Mouse (Mus musculus) lung, postnatal 4 days (tissue): ENCODE data around the gene Mtg1.
"Not testable (repeated sequence)": the region's sequence is repeated elsewhere in the genome, so short reads cannot be mapped to it uniquely, and the experiment has no call there.

Experiments used
- DNase-seq, 2 experiments: peaks; one replicate each; pipeline ENCODE4 v3.0.0; 2021

Gene Mtg1

DNA sequence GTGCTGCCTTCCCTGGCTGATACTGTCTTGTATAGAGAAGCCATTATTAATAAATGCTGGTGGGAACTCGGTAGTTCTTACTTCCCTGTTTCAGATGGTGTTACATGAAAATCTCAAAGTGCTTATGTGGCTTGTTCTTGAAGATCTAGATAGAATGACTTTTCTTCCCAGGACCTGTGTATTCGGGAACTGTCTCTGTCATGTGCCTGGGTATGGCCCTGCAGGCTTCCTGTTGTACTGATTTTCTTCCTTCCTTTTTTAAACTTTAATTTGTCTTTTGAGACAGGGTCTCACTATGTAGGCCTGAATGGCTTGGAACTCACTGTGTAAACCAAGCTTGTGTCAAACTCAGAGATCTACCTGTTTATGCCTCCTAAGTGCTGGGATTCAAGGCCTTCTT lies 9.5 kb upstream of the Mtg1 start:
- no peak for DNase-seq

- not testable (repeated sequence) for DNase-seq
Measured at GRCm38 (mm10) chr7:140132184-140132583, 5.2 kb upstream of the Mtg1 start.

GRCm38 (mm10) chr7:140134033-140134432 lies 3.3 kb upstream of the Mtg1 start:
- not testable (repeated sequence) for DNase-seq

DNA sequence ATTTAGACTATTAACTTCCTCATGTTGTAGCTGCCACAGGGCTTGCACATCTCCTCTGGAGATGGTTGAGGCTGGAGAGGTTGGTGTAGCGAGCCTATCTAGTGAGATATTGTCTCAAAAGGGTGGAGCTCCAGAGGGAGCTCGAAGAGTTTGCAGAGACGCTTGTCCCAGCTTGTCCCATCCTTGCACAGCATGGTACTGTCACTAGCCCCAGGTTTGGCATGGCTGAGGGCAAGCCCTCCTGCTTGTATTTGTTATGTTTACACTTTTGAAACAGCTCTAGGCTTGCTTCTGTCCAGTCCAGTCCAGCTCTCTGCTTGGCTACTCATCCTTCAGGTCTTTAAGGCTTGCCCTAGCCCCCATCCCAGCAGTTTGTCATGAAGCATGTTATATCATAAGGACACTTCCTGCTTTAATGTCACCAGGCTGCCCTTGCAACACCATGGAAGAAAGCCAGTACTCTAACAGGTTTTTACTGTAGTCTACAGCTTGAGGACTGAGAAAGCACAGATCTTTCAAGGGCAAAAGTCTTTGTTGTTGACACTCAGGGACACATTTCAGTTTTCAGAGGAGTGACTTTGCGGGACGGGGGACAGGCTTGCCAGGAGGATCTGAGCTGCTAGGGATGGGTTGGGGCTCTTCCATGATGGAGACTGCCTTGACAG lies 2.1 kb upstream of the Mtg1 start:
- no peak for DNase-seq

DNA sequence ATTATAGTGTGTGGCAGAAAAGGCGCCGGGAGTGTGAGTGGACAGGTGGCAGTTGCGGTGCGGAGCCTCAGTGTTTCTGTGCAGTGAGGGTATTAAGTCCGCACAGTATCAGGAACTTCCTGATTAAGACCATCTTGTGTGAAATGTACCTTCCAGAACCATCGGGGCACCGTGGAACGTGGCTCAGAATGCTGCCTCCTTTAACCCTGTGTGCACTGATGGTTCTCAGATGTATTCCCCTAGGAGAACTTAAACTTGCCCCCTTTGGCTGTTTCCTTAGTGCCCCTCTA lies 602 bp downstream of the Mtg1 start:
- DNase-seq, result no peak

DNA sequence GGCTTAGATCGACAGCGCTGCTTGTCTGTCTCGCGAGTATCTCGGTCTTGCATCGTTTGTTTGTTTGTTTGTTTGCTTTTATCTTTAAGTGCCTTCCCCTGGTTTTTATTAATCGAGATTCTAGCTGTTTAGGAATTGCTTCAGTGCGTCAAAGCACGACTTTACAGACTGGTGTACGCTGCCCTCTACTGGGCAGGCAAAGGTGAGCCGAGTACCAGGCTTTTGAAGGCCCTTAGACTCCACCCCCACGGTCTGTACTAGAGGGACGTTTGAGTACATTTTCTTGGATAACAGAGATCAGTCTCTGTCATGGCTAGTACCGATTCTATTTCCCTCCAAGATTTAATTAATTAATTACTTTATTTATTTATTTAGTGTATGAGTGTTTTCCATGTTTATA lies 4.0 kb downstream of the Mtg1 start:
- peak; percentile 64 to 78 for DNase-seq

- no peak for DNase-seq
Measured at GRCm38 (mm10) chr7:140144550-140144949, 7.2 kb downstream of the Mtg1 start.

DNA sequence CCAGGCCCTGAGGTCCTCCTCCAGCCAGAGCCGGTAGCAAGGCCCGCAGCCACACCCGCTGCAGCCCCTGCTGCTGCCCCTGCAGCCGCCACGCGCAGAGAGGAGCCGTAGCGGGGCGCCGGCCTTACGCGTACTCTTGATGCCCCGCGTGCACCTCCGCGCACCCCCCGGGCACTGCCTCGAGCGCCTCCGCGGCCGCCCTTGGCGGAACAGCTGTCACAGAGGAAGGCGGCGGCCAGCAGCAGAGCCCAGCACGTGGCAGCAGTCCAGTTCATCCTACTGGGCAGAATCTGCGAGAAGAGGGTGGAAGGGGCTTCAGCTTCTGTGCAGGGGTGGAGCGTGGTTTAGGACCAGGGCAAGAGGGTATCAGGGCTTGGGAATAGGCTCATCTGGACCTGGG lies 16.0 kb downstream of the Mtg1 start:
- peak; percentile 29 to 40 for DNase-seq

DNA sequence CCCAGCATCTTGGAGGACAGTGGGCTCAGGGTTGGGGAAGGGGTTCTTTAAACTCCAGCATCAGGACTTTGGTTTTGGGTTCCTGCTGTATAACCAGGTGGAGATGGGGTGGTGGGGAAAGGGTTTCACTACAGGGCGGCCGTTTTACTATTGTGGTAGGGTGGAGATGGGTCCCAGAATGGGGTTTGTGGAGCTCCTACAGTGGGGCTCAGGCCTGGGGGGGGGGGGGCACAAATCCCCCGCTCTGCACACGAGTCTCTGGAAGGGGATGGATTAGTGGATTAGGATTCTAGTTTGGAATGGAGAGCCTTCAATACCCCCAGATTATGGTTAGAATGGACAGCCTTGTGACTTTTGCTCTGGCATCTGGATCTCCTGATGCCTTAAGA lies 16.5 kb downstream of the Mtg1 start:
- no peak for DNase-seq

- no peak for DNase-seq
Measured at GRCm38 (mm10) chr7:140154218-140154927, 17.0 kb downstream of the Mtg1 start, which contains the start of gene Sprn. TSS of gene Sprn (minus strand) at chr7:140154877.

- no peak for DNase-seq
Measured at GRCm38 (mm10) chr7:140160363-140160762, 23.0 kb downstream of the Mtg1 start.

DNA sequence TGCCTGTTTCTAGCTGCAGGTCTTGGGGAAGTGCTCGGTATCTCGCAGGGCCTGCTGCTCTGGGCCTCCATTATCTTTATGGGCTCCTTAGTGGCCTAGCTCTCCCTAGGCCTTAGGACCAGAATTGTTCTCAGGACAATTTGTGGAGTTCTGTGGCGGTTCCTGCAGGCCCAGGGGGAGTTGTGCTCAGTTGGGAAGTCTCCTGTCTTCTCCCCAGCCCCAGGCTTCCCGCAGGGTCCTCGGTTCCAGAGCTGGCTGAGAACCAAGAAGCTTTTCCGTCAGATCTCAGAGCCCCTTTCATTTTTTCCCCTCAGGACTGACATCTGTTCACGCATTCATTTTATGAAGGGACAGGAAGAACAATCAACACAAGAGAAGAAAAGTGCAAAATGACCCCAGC lies 27.3 kb downstream of the Mtg1 start, which contains the start of gene Olfr522:
Gene Olfr522, minus strand, starts transcription at position 101 of the 400 bp plus-strand sequence.
- no peak for DNase-seq

- no peak for DNase-seq
Measured at GRCm38 (mm10) chr7:140167950-140168349, 30.6 kb downstream of the Mtg1 start.

GRCm38 (mm10) chr7:140169386-140169785 lies 32.0 kb downstream of the Mtg1 start:
- DNase-seq, result no peak

- no peak for DNase-seq
Measured at GRCm38 (mm10) chr7:140170863-140171262, 33.5 kb downstream of the Mtg1 start.

DNA sequence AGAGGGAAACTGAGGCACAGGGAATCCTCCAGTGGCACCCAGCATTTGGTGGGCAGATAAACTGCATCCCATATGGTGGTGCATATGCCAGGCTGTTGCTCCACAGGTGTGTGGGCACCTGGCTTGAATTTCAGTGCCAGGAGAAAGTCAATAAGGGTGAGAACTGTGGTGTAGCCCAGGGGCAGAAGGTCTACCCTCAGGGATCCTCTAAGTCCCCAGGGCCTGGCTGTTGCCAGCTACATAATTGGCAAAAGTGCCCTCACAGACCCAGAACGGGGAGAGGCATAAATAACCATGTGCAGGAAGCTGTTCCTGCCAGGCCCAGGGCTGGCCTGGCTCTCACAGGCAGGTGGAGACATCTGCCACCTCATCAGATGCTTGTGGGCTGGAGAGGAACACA lies 35.6 kb downstream of the Mtg1 start, which contains the start of gene Olfr523:
Gene Olfr523, plus strand, starts transcription at position 282 of the 400 bp plus-strand sequence.
- no peak for DNase-seq

DNA sequence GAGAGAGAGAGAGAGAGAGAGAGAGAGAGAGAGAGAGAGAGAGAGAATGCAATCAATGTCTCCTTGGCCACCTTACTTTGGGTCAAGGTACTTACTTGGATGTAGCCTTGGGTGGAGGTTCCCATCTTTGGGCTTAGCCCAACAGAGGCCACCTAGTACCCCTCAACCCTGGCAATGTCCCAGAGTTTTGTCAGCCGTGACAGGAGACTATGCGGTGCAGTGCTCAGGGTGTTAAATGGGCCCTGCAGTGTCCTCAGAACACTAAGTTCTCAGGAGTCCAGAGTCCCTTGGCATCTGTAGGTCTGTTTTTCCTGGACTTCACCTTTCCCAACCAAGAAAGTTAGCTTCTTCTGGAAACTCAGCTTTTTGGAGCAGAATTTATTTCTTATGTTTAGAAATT lies 41.8 kb downstream of the Mtg1 start:
- no peak for DNase-seq

GRCm38 (mm10) chr7:140180692-140181091 lies 43.3 kb downstream of the Mtg1 start:
- DNase-seq, result no peak

GRCm38 (mm10) chr7:140184206-140184605 lies 46.8 kb downstream of the Mtg1 start:
- no peak for DNase-seq

GRCm38 (mm10) chr7:140186646-140187620 lies 49.6 kb downstream of the Mtg1 start:
- peak in 1 of 2 experiments; percentile 18 for DNase-seq

DNA sequence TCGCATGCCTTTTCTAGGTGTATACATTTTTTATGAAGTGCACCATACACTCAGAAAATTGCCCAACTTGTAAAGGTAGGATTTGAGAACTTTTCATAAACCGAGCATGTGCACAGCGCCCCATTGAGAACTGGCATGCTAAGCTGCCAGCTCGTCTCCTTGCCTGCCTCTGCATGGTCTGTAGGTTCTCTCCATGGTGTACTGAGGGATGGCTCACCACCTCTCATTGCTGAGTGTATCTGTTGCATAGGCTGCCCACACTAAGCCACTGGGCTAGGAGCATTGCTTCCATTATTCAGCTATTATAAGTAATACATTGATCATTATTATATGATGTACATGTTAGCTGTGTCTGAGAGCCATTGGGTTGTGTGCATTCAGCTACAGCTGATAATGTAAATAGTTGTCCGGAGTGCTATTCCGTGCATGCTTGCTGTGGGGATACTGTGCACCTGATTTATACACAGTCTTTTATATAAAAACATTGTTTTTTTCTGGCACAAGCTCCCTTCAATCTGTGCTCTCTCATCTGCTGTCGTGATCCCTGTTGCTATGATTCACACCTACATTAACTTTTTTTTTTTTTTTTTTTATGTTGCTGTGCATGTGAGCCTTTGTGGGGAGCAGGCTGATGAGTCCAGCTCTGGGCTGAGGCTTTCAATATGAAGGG lies 50.5 kb downstream of the Mtg1 start:
- no peak for DNase-seq

GRCm38 (mm10) chr7:140188391-140189328 lies 51.3 kb downstream of the Mtg1 start:
- no peak for DNase-seq
